Mouse (Mus musculus): Measurements from ENCODE around the gene Tle6. TPM values are rescaled to one million over a fixed set of nuclear protein-coding genes. Genes with fewer than 3 reads are reported as not detected.

Tle6 gene
- polyA plus RNA-seq, 1 experiment from 2014 or later = 12.1 TPM

- H3K27me3 ChIP-seq (replicated peaks) = no peaks in the 10 kb centered on the region
- H3K4me2 ChIP-seq = no peak overlapping the region
- H3K9ac ChIP-seq = no peak overlapping the region
- no peak overlapping the region for H3K4me3 ChIP-seq
- no peak for ATAC-seq
- peaks cover 2% of the 10 kb centered on the region; the same call in 1 of the 2 replicates for H3K36me3 ChIP-seq
- H3K9me3 ChIP-seq (replicated peaks) = peaks cover 6% of the 10 kb centered on the region
- H3K4me1 ChIP-seq = peaks cover 33% of the 10 kb centered on the region
- no peak overlapping the region for H3K27ac ChIP-seq
- WGBS (ENCODE audit: insufficient replicate concordance) = 67% methylated on average over 3 of the region's 3 CpGs
These were observed 44.6 kb downstream of the Tle6 start for GRCm38 (mm10) chr10:81556282-81556681.

- H3K4me1 ChIP-seq = peaks cover 18% of the 10 kb centered on the region
- H3K9ac ChIP-seq = no peak overlapping the region
- no peaks in the 10 kb centered on the region for H3K36me3 ChIP-seq
- peaks cover 6% of the 10 kb centered on the region for H3K9me3 ChIP-seq (replicated peaks)
- no peak overlapping the region for H3K27ac ChIP-seq
- no peak overlapping the region for H3K4me2 ChIP-seq
- no peak for ATAC-seq
- no peak overlapping the region for H3K4me3 ChIP-seq
- WGBS (ENCODE audit: insufficient replicate concordance) = 70% methylated on average over 6 of the region's 6 CpGs
- no peaks in the 10 kb centered on the region for H3K27me3 ChIP-seq (replicated peaks)
These were observed 46.8 kb downstream of the Tle6 start for GRCm38 (mm10) chr10:81553807-81554755.

GRCm38 (mm10) chr10:81553232-81553631 is 47.6 kb downstream of the Tle6 start:
- WGBS (ENCODE audit: insufficient replicate concordance) = 78% methylated on average over 5 of the region's 5 CpGs
- Histone ChIP-seq H3K4me2 (no peak overlapping the region), H3K4me3 (no peak overlapping the region), H3K27ac (no peak overlapping the region), H3K4me1 (peaks cover 13% of the 10 kb centered on the region), H3K27me3 (replicated peaks) (no peaks in the 10 kb centered on the region), H3K9me3 (replicated peaks) (peaks cover 6% of the 10 kb centered on the region), H3K9ac (no peak overlapping the region), H3K36me3 (no peaks in the 10 kb centered on the region)
- no peak for ATAC-seq

- H3K27me3 ChIP-seq (replicated peaks) = no peaks in the 10 kb centered on the region
- H3K4me2 ChIP-seq = 0 out of 2 replicates have a peak overlapping the region, but pooled peaks have one; percentile 1
- H3K36me3 ChIP-seq = no peaks in the 10 kb centered on the region
- H3K4me1 ChIP-seq = peaks cover 20% of the 10 kb centered on the region
- H3K4me3 ChIP-seq = no peak overlapping the region
- 5% methylated on average over 12 of the region's 12 CpGs for WGBS (ENCODE audit: insufficient replicate concordance)
- ATAC-seq = peak; percentile 72
- no peak overlapping the region for H3K9ac ChIP-seq
- H3K27ac ChIP-seq = no peak overlapping the region
- H3K9me3 ChIP-seq (replicated peaks) = peaks cover 6% of the 10 kb centered on the region
These were observed 49.2 kb downstream of the Tle6 start for GRCm38 (mm10) chr10:81551597-81552102.

- Histone ChIP-seq H3K4me3 (no peak overlapping the region), H3K4me1 (peaks cover 34% of the 10 kb centered on the region), H3K9me3 (replicated peaks) (peaks cover 6% of the 10 kb centered on the region), H3K36me3 (no peaks in the 10 kb centered on the region), H3K27me3 (replicated peaks) (no peaks in the 10 kb centered on the region), H3K9ac (no peak overlapping the region), H3K27ac (no peak overlapping the region), H3K4me2 (no peak overlapping the region)
- ATAC-seq = no peak
- 9% methylated on average over 7 of the region's 7 CpGs for WGBS (ENCODE audit: insufficient replicate concordance)
These were observed 50.6 kb downstream of the Tle6 start for GRCm38 (mm10) chr10:81550257-81550656.

GRCm38 (mm10) chr10:81548944-81549343 is 51.9 kb downstream of the Tle6 start:
- Histone ChIP-seq H3K27ac (no peak overlapping the region), H3K36me3 (no peaks in the 10 kb centered on the region), H3K4me2 (no peak overlapping the region), H3K27me3 (replicated peaks) (no peaks in the 10 kb centered on the region), H3K9me3 (replicated peaks) (peaks cover 6% of the 10 kb centered on the region), H3K4me1 (peaks cover 41% of the 10 kb centered on the region), H3K4me3 (no peak overlapping the region), H3K9ac (no peak overlapping the region)
- no peak for ATAC-seq
- 61% methylated on average over 5 of the region's 5 CpGs for WGBS (ENCODE audit: insufficient replicate concordance)

GRCm38 (mm10) chr10:81546788-81547571 is 53.9 kb downstream of the Tle6 start:
- peak overlapping the region; percentile 98 for H3K4me2 ChIP-seq
- H3K4me1 ChIP-seq = peaks cover 60% of the 10 kb centered on the region
- peak overlapping the region; percentile 52; the same call in 1 of the 2 replicates for H3K9ac ChIP-seq
- H3K27me3 ChIP-seq (replicated peaks) = no peaks in the 10 kb centered on the region
- WGBS (ENCODE audit: insufficient replicate concordance) = 84% methylated on average over 13 of the region's 13 CpGs
- no peak overlapping the region for H3K4me3 ChIP-seq
- no peak for ATAC-seq
- peak overlapping the region; percentile 88 for H3K27ac ChIP-seq
- peaks cover 17% of the 10 kb centered on the region for H3K36me3 ChIP-seq
- no peaks in the 10 kb centered on the region for H3K9me3 ChIP-seq (replicated peaks)

- Histone ChIP-seq H3K4me3 (peak overlapping the region; percentile 8; the same call in 1 of the 2 replicates), H3K4me2 (peak overlapping the region; percentile 98), H3K9ac (peak overlapping the region; percentile 52), H3K27ac (peak overlapping the region; percentile 88), H3K4me1 (peaks cover 60% of the 10 kb centered on the region), H3K9me3 (replicated peaks) (no peaks in the 10 kb centered on the region), H3K36me3 (peaks cover 17% of the 10 kb centered on the region), H3K27me3 (replicated peaks) (no peaks in the 10 kb centered on the region)
- ATAC-seq = peak; percentile 45
- 14% methylated on average over 5 of the region's 5 CpGs for WGBS (ENCODE audit: insufficient replicate concordance)
These were observed 54.5 kb downstream of the Tle6 start for GRCm38 (mm10) chr10:81546332-81546731.

- no peaks in the 10 kb centered on the region for H3K27me3 ChIP-seq (replicated peaks)
- WGBS (ENCODE audit: insufficient replicate concordance) = 1% methylated on average over 59 of the region's 59 CpGs
- H3K9ac ChIP-seq = peak within 1 kb of the TSS; percentile 93
- peak within 1 kb of the TSS; percentile 88 for H3K27ac ChIP-seq
- H3K9me3 ChIP-seq (replicated peaks) = no peaks in the 10 kb centered on the region
- peaks cover 63% of the 10 kb centered on the region for H3K4me1 ChIP-seq
- peak within 1 kb of the TSS; percentile 90 for H3K4me3 ChIP-seq
- peak within 1 kb of the TSS; percentile 98 for H3K4me2 ChIP-seq
- H3K36me3 ChIP-seq = peaks cover 22% of the 10 kb centered on the region
- peak; percentile 89 for ATAC-seq
These were observed 55.6 kb downstream of the Tle6 start, which contains the start of gene Gna11 for GRCm38 (mm10) chr10:81545161-81545747. Gene Gna11 (minus strand): TSS chr10:81545190.

GRCm38 (mm10) chr10:81544296-81545160 is 56.3 kb downstream of the Tle6 start:
- peaks cover 69% of the 10 kb centered on the region for H3K4me1 ChIP-seq
- WGBS (ENCODE audit: insufficient replicate concordance) = under 1% methylated on average over 93 of the region's 93 CpGs
- ATAC-seq = peak; percentile 5; the same call in 1 of the 2 replicates

More at GRCm38 (mm10) chr10:81544296-81545160, 56.3 kb downstream of the Tle6 start:
- H3K4me2 ChIP-seq = peak overlapping the region; percentile 98
- H3K27ac ChIP-seq = peak overlapping the region; percentile 88
- peak overlapping the region; percentile 90 for H3K4me3 ChIP-seq
- H3K36me3 ChIP-seq = peaks cover 29% of the 10 kb centered on the region
- no peaks in the 10 kb centered on the region for H3K27me3 ChIP-seq (replicated peaks)
- H3K9ac ChIP-seq = peak overlapping the region; percentile 93
- no peaks in the 10 kb centered on the region for H3K9me3 ChIP-seq (replicated peaks)
